Mouse (Mus musculus) stomach, postnatal 0 days (tissue): ENCODE data around the gene Msx3. TPM values are rescaled to one million over a fixed set of nuclear protein-coding genes. Genes with fewer than 3 reads are reported as not detected.

ENCODE experiments used
- ATAC-seq: fragments of 200-750 bp; cut with Nextera tagmentation; 2 replicates; pipeline ENCODE4 v1.8.0; 2017; ENCODE audit not compliant: low FRiP score, low TSS enrichment
- DNase-seq: peaks from one replicate; pipeline ENCODE4 v3.0.0-alpha.2; 2016; ENCODE audit warnings: low spot score
- H3K27ac ChIP-seq: fragments of 300-500 bp; sonication (generic); replicated peaks from 2 replicates; pipeline ENCODE4 v1.5.1; 2014; ENCODE audit warnings: mild to moderate bottlenecking, control low read depth
- H3K27me3 ChIP-seq: fragments of 300-500 bp; sonication (generic); 2 replicates; pipeline ENCODE4 v1.6.1; 2014; ENCODE audit warnings: low read length; ENCODE audit not compliant: control insufficient read depth, insufficient read depth
- H3K36me3 ChIP-seq: fragments of 300-500 bp; sonication (generic); 2 replicates; pipeline ENCODE4 v1.6.1; 2014; ENCODE audit warnings: low read length, mixed read lengths; ENCODE audit not compliant: control insufficient read depth, insufficient read depth
- H3K4me1 ChIP-seq: fragments of 300-500 bp; sonication (generic); replicated peaks from 2 replicates; pipeline ENCODE4 v1.6.1; 2014; ENCODE audit warnings: antibody characterized with exemption; ENCODE audit not compliant: control insufficient read depth, insufficient read depth
- H3K4me2 ChIP-seq: fragments of 300-500 bp; sonication (generic); replicated peaks from 2 replicates; pipeline ENCODE4 v1.6.1; 2014; ENCODE audit warnings: low read depth, mild to moderate bottlenecking, control low read depth, moderate library complexity
- H3K4me3 ChIP-seq: fragments of 300-500 bp; sonication (generic); 2 replicates; pipeline ENCODE4 v1.5.1; 2014; ENCODE audit warnings: low read depth, low read length, control low read depth
- H3K9ac ChIP-seq: fragments of 300-500 bp; sonication (generic); 2 replicates; pipeline ENCODE4 v1.6.1; 2014; ENCODE audit warnings: mild to moderate bottlenecking, low read length, control low read depth, mixed read lengths
- H3K9me3 ChIP-seq: fragments of 300-500 bp; sonication (generic); 2 replicates; pipeline ENCODE4 v1.6.1; 2016; ENCODE audit warnings: low read length; ENCODE audit not compliant: control insufficient read depth
- CTCF ChIP-seq: IDR thresholded peaks from 2 replicates; pipeline ENCODE4 v1.5.1; 2016; ENCODE audit warnings: antibody characterized with exemption, low read depth, mild to moderate bottlenecking, moderate library complexity
- EP300 ChIP-seq: optimal IDR thresholded peaks from 2 replicates; pipeline ENCODE3; 2016; ENCODE audit warnings: antibody characterized with exemption
- WGBS: fragments of 180-500 bp; shearing (Covaris S2); extraction: QIAGEN DNeasy Blood & Tissue Kit; methylation state at CpG from one replicate; pipeline ENCODE4 v1.1.7; 2014; 5-methylcytosine and 5-hydroxymethylcytosine counted together
- polyA plus RNA-seq: library from polyadenylated mRNA; unstranded; fragments of >200 nt; fragmentation: Nextera tagmentation; extraction: Ambion mirVana; gene quantifications from 2 replicates; pipeline ENCODE4 v1.2.1, GENCODE M21; 2015

The Msx3 gene
- polyA plus RNA-seq, 1 experiment from 2014 or later, result not detected

DNA sequence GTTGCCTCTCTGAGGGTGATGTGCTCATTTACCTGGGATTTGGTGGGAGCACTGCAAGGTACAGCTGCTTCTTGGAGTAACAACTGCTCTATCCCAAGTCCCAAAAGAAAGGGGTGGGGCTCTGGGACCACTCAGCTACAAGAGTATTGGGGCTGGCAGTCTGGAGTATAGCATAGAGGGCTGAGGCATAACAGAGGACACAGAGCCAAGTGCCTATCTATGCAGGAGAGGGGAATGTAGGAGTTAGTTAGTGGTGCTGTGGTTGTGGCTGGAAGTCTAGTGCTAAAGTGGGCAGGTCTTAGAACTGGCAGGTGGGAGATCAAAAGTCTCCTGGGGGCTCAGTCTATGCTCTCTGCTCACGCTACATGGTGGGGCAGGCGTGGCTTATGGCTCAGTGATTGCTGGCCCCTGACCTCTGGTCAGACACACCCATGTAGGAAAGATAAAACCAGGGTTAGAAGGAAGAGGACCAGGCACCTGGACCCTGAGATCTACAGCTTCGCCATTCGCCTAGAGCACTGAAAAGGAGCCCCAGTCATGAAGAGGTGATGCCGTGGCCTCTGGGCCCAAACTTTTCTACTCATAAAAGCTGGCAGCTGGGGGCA, 44.1 kb upstream of the Msx3 start, which contains the start of gene Prap1:
TSS of gene Prap1 (plus strand) at position 472 of the 605 bp plus-strand sequence.
- DNase-seq, result no peak
- ATAC-seq, result no peak
- Histone ChIP-seq H3K27me3 (no peaks in the 10 kb centered on the region), H3K27ac (no peak within 1 kb of the TSS), H3K4me1 (0 out of 2 replicates have a peak, but pooled peaks cover 2% of the 10 kb centered on the region), H3K36me3 (no peaks in the 10 kb centered on the region), H3K4me2 (no peak within 1 kb of the TSS), H3K9ac (no peak within 1 kb of the TSS), H3K4me3 (no peak within 1 kb of the TSS), H3K9me3 (no peaks in the 10 kb centered on the region)
- TF ChIP-seq CTCF, result no peak
- TF ChIP-seq EP300, result no peak
- 71% methylated on average over 5 of the region's 5 CpGs for WGBS

DNA sequence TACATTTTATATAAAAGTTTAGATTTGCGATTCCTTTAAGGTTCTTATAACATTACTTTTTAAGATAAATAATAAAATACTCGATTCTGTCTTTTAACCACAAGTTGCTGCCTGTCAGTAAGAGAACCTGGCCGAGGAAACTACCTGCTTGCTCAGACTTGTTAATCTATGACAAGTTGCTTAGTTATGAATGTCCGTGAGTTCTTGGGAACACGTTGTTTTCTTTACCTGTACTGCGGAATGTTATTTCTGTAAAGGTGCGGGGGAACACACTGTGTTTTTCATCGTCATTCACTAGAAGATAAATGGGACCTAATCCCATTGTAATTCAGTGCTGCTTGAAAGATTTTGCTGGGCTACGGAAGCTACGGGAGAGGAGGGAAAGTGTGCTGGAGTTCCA, 41.7 kb upstream of the Msx3 start:
- Histone ChIP-seq H3K27ac (no peak overlapping the region), H3K27me3 (no peaks in the 10 kb centered on the region), H3K9ac (no peak overlapping the region), H3K4me1 (0 out of 2 replicates have a peak, but pooled peaks cover 2% of the 10 kb centered on the region), H3K4me3 (no peak overlapping the region), H3K4me2 (no peak overlapping the region), H3K9me3 (no peaks in the 10 kb centered on the region), H3K36me3 (no peaks in the 10 kb centered on the region)
- DNase-seq (no peak), ATAC-seq (no peak)
- 51% methylated on average over 10 of the region's 10 CpGs for WGBS
- TF ChIP-seq EP300, result no peak
- TF ChIP-seq CTCF, result no peak

DNA sequence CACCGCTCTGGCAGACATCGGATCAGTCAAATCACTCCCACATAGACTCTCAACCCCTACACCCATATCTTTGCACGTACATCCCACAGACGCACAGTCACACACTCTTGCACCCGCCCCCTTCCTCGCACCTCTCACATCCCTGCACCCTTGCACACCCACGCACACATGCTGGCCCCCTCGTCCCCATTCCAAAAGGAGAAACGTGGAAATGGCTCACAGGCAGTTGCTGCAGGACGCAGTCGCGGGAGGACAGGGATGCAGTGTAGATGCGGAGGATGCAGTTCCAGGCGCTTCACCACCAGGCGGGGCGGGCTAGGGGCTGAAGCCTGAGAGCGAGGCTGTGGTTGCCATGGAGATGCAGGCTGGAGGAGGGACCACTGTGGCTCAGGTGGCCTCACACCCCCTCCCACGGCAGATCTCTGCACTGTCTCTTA, 33.4 kb upstream of the Msx3 start, which contains the start of gene Caly:
TSS of gene Caly (minus strand) at position 307 of the 437 bp plus-strand sequence.
- Histone ChIP-seq H3K4me2 (no peak within 1 kb of the TSS), H3K27ac (no peak within 1 kb of the TSS), H3K4me3 (no peak within 1 kb of the TSS), H3K9me3 (no peaks in the 10 kb centered on the region), H3K9ac (no peak within 1 kb of the TSS), H3K27me3 (peaks cover 3% of the 10 kb centered on the region; the same call in 1 of the 2 replicates), H3K36me3 (no peaks in the 10 kb centered on the region), H3K4me1 (no peaks in the 10 kb centered on the region)
- WGBS, result 8% methylated on average over 18 of the region's 18 CpGs
- TF ChIP-seq CTCF (peak; percentile 68), EP300 (no peak)
- peak; percentile 62; the same call in 1 of the 2 replicates for ATAC-seq
- DNase-seq, result peak; percentile 61

DNA sequence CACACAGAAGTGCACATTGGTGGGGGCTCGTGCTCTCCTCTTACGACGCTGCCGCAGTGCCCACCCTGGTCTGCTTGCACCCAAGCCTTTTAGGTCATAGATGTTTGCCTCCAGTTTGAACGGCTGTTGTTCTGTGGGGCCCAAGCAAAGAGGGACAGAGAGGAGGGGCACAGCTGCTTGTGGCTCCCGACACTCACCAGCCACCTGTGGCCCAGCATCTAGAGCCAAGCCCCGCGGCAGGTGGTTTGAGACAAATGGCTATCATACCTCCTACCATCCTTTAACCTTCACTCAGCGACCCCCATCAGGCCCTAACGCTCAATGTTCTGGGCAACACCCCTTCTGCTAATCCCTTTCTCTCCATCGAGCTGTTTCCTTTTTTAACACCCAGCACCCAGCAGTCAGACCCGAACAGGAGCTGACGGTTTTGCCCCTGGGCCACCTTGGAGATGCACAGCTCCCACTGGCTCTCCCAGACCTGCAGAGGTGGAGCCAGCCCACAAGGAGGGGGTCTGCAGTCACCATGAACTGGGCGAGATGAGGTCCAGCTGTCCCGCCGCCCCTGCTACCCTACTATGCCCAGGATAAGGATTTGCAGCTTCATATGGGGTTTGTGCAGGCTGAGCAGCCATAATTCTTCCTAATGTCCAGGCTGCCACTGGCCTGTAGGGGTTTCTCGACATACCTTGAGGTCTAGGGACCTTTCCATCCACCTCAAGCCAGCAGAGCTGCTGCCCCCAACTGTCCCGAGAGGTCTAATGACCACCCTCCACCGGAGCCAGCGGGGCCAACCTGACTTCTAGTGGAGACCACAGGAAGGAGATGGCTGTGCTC, 32.7 kb upstream of the Msx3 start:
- TF ChIP-seq EP300 (no peak), CTCF (no peak)
- peaks cover 3% of the 10 kb centered on the region; the same call in 1 of the 2 replicates for H3K27me3 ChIP-seq
- 19% methylated on average over 20 of the region's 20 CpGs for WGBS
- no peaks in the 10 kb centered on the region for H3K4me1 ChIP-seq
- no peak overlapping the region for H3K4me3 ChIP-seq
- no peak overlapping the region for H3K4me2 ChIP-seq
- ATAC-seq (0 out of 2 replicates have a peak, but pooled peaks have one; percentile 3), DNase-seq (no peak)
- no peak overlapping the region for H3K27ac ChIP-seq
- H3K36me3 ChIP-seq, result no peaks in the 10 kb centered on the region
- H3K9ac ChIP-seq, result no peak overlapping the region
- no peaks in the 10 kb centered on the region for H3K9me3 ChIP-seq

DNA sequence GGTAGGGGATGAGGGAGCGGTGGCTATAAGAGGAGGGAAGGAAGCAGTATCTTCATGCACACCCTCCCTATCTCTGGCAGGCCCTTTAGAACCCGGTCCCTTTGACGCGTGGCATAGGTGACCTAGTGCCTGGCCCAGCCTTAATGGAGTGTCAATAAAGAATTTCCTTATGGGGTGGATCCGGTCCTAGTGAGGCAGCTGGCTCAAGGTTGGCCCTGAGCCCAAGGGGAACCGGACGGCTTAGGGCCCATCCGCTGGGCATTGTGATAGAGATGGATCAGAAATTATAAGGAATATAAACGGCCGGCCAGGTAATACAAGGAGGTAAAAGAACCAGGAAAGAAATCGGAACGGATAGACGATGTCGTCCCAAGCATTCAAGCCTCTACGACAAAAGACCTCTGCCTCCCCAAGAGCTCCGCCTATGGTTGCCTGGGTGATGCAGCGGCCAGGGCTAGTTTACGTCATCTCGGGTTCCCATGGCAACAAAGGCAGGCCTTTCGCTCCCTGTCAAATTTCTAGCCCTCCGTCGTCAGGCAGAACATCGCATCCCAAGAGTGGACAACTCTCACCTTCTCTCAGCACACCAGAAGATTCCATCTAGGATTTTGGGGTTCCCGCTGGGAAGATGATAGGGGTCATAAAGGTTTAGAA, 31.7 kb upstream of the Msx3 start:
- Histone ChIP-seq H3K4me2 (peak overlapping the region; percentile 15; the same call in 1 of the 2 replicates), H3K4me3 (no peak overlapping the region), H3K36me3 (no peaks in the 10 kb centered on the region), H3K9ac (no peak overlapping the region), H3K9me3 (no peaks in the 10 kb centered on the region), H3K27ac (no peak overlapping the region), H3K4me1 (no peaks in the 10 kb centered on the region), H3K27me3 (peaks cover 3% of the 10 kb centered on the region; the same call in 1 of the 2 replicates)
- peak; percentile 47 for ATAC-seq
- 4% methylated on average over 24 of the region's 24 CpGs for WGBS
- DNase-seq, result peak; percentile 64
- no peak for TF ChIP-seq EP300
- TF ChIP-seq CTCF, result no peak
